Mouse (Mus musculus) testis, adult 2 months (tissue): ENCODE measurements around the gene Nudt8. TPM values are rescaled to one million over a fixed set of nuclear protein-coding genes. Genes with fewer than 3 reads are reported as not detected.

Source experiments
- H3K27ac ChIP-seq: fragments of 200-500 bp; 2 replicates; pipeline ENCODE4 v1.5.1; 2012; ENCODE audit warnings: low read depth, low read length; ENCODE audit not compliant: control insufficient read depth, insufficient read depth
- H3K27me3 ChIP-seq: fragments of 200-500 bp; 2 replicates; pipeline ENCODE4 v1.6.1; 2012; ENCODE audit warnings: mild to moderate bottlenecking, low read length, moderate library complexity; ENCODE audit not compliant: control insufficient read depth, insufficient read depth
- H3K36me3 ChIP-seq: fragments of 200-500 bp; 2 replicates; pipeline ENCODE4 v1.6.1; 2012; ENCODE audit warnings: mild to moderate bottlenecking, low read length; ENCODE audit not compliant: control insufficient read depth, insufficient read depth
- H3K4me1 ChIP-seq: fragments of 200-500 bp; 2 replicates; pipeline ENCODE4 v1.6.1; 2012; ENCODE audit warnings: low read length; ENCODE audit not compliant: control insufficient read depth, insufficient read depth
- H3K4me3 ChIP-seq: fragments of 200-500 bp; 2 replicates; pipeline ENCODE4 v1.5.1; 2012; ENCODE audit warnings: low read depth, mild to moderate bottlenecking, low read length, moderate library complexity, mixed read lengths; ENCODE audit not compliant: control insufficient read depth
- CTCF ChIP-seq: fragments of 200-500 bp; IDR thresholded peaks from 2 replicates; pipeline ENCODE4 v1.5.1; 2012; ENCODE audit warnings: low read depth, mild to moderate bottlenecking, inconsistent platforms, low read length, moderate library complexity; ENCODE audit not compliant: control insufficient read depth, insufficient read depth, insufficient replicate concordance
- POLR2A ChIP-seq: fragments of 200-500 bp; IDR thresholded peaks from 2 replicates; pipeline ENCODE4 v1.6.1; 2012; ENCODE audit warnings: low read depth, mild to moderate bottlenecking, inconsistent platforms, low read length, moderate library complexity; ENCODE audit not compliant: control insufficient read depth
- polyA plus RNA-seq: library from polyadenylated mRNA; depleted of rRNA; stranded (reverse); fragments of >200 nt; gene quantifications from 2 replicates; pipeline ENCODE4 v1.2.3, GENCODE M21; 2012

Gene Nudt8
- polyA plus RNA-seq, 1 experiment, result 2.4 TPM

GRCm38 (mm10) chr19:4015635-4016034, 15.3 kb downstream of the Nudt8 start:
- H3K27me3 ChIP-seq, result no peaks in the 10 kb centered on the region
- no peaks in the 10 kb centered on the region for H3K36me3 ChIP-seq

DNA sequence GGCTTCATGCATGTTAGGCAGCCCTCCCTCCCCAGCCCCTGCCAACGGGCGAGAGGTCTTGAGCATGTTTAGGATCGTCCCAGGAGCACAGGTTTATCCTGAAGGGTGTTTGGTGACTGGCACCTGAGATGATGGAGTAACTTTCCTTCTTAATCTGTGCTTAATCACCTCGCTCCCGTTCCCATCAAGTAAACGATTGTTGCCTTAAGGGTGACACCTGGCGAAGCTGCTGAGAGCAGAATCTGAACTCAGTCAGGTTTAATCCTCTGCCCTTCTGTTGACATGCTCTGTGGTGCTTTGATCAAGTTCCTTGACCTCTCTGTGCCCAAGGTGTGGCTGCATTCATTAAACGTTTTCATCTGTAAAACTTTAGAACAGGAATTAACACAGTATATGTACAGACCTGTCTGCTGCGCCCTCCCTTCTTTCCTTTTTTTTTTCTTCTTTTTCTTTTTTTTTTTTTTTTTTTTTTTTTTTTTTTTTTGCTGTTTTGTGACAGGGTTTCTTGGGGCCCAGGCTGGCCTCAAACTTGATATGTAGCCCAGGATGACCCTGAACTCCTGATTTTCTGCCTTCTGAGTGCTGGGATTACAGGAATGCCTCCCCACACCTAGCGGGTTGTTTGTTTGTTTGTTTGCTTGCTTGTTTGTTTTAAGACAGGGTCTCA, 17.7 kb downstream of the Nudt8 start:
- Histone ChIP-seq H3K27me3 (no peaks in the 10 kb centered on the region), H3K4me3 (no peak overlapping the region), H3K4me1 (peaks cover 1% of the 10 kb centered on the region), H3K27ac (peak overlapping the region; percentile 57), H3K36me3 (no peaks in the 10 kb centered on the region)
- TF ChIP-seq POLR2A, result no peak
- TF ChIP-seq CTCF, result no peak

More at GRCm38 (mm10) chr19:4015635-4016034, 15.3 kb downstream of the Nudt8 start:
- H3K4me3 ChIP-seq, result no peak overlapping the region
- peaks cover 7% of the 10 kb centered on the region for H3K4me1 ChIP-seq
- TF ChIP-seq POLR2A (no peak), CTCF (no peak)
- H3K27ac ChIP-seq, result no peak overlapping the region

DNA sequence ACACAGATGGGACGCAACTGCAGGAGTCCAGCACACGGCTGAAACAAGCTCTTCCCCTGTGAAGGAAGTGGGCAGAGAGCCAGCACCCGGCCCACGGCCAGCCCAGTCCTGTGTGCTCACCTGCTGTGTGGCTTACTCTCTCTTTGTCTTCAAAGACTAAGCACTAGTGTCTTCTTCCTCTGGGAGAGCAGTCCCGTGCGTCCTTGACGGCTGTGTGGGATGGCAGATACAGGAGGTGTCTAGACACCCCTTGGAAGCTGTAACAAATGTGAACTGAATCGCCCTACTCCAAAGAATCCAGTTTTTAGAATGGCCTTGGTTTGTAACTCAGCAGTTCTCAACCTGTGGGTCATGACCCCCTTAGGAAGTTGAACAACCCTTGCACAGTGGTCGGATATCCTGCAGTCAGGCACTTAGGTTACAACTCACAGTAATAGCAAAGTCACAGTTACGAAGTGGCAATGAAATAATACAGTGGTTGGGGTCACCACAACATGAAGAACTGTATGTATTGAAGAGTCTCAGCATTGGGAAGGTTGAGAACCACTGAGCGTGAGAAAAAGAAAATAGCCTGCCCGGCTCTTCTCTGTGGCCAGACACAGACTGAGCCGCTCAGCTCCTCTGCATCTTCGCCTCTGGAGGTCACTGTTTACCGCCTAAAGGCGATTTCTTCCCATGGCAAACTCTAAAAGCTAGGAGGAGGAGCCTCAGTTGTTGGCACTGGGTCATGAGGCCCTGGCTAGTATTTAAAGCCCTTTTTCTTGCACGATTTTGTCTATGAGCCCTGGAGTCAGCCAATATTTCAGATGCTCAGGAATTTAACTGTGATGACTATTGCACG, 18.6 kb downstream of the Nudt8 start:
- H3K27ac ChIP-seq, result peak overlapping the region; percentile 15; the same call in 1 of the 2 replicates
- H3K4me3 ChIP-seq, result no peak overlapping the region
- H3K4me1 ChIP-seq, result no peaks in the 10 kb centered on the region
- TF ChIP-seq CTCF (peak; percentile 55), POLR2A (no peak)
- H3K36me3 ChIP-seq, result no peaks in the 10 kb centered on the region
- no peaks in the 10 kb centered on the region for H3K27me3 ChIP-seq

DNA sequence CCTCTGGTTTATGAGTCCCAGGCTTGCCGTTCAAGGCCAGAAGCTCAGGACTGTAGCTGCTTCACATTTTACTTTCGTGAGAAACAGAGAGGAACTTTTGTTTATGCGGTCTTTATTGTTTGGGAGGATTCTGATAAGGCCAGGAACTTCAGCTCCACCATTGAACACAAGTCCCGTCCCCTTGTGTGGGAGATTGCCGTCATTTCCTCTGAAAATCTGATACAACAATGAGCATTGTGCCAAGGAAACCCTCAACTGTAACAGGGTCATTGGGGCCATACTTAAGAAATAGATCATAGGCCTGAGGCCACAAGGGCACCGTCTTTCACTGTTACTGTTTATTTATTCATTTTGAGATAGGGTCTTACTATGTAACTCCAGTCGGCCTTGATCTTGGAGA, 22.8 kb downstream of the Nudt8 start:
- TF ChIP-seq POLR2A (no peak), CTCF (no peak)
- H3K27ac ChIP-seq, result no peak overlapping the region
- no peaks in the 10 kb centered on the region for H3K4me1 ChIP-seq
- H3K4me3 ChIP-seq, result no peak overlapping the region
- H3K27me3 ChIP-seq, result no peaks in the 10 kb centered on the region
- H3K36me3 ChIP-seq, result no peaks in the 10 kb centered on the region

DNA sequence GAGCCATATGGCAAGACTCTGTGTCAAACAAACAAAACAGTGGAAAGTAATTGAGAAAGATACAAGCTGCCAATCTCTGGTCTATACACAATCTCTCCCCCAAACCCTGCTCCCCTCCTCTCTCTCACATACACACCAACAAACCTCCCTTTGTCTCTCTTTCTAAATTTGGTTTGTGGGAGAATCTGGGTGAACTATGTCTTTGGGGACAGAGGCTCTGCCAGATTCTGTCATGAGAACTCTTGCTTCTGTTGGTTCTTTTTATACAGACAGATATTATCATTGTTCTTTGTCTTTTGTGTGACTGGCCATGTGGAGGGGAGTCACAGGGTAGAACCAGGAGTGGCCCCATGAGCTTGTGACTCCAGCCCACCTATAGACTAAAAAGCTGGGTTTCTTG, 27.2 kb downstream of the Nudt8 start:
- Histone ChIP-seq H3K36me3 (no peaks in the 10 kb centered on the region), H3K27me3 (no peaks in the 10 kb centered on the region), H3K4me1 (peaks cover 1% of the 10 kb centered on the region; the same call in 1 of the 2 replicates), H3K4me3 (no peak overlapping the region), H3K27ac (0 out of 2 replicates have a peak overlapping the region, but pooled peaks have one; percentile 42)
- no peak for TF ChIP-seq POLR2A
- TF ChIP-seq CTCF, result no peak

GRCm38 (mm10) chr19:4032668-4033067, 32.3 kb downstream of the Nudt8 start:
- Histone ChIP-seq H3K27me3 (no peaks in the 10 kb centered on the region), H3K36me3 (no peaks in the 10 kb centered on the region), H3K4me3 (no peak overlapping the region), H3K27ac (no peak overlapping the region), H3K4me1 (peaks cover 5% of the 10 kb centered on the region; the same call in 1 of the 2 replicates)
- TF ChIP-seq POLR2A (no peak), CTCF (no peak)

DNA sequence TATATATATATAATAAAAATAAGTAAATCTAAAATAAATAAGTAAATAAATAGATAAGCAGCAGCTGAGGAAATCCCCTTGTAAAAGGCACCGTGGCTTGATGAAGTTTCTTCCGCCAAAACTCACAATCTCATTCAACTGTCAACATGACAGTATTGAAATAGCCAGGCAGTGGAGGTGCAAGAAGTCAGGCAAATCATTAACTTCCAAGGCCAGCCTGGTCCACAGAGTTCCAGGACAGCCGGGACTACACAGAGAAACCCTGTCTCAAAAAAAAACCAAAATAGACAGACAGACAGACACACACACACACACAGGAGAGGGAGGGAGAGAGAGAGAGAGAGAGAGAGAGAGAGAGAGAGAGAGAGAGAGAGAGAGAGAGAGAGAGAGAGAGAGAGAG, 32.9 kb downstream of the Nudt8 start:
- TF ChIP-seq POLR2A (no peak), CTCF (no peak)
- Histone ChIP-seq H3K4me1 (peaks cover 7% of the 10 kb centered on the region; the same call in 1 of the 2 replicates), H3K4me3 (no peak overlapping the region), H3K36me3 (no peaks in the 10 kb centered on the region), H3K27ac (peak overlapping the region; percentile 13; the same call in 1 of the 2 replicates), H3K27me3 (no peaks in the 10 kb centered on the region)
